Mouse (Mus musculus) MEL (cell line): ENCODE results near the gene Pck2. TPM values are rescaled to one million over a fixed set of nuclear protein-coding genes. Genes with fewer than 3 reads are reported as not detected.
A peak's percentile ranks its signal among the peaks of the same experiment; 100 is the strongest.

Experiments used
- DNase-seq: peaks from one replicate; pipeline ENCODE4 v3.0.0; 2011; ENCODE audit warnings: low read depth, low spot score
- H3K27ac ChIP-seq: 2 replicates; pipeline ENCODE4 v1.5.1; 2012; ENCODE audit warnings: low read depth, mild to moderate bottlenecking, control low read depth, low read length, moderate library complexity; ENCODE audit not compliant: control insufficient read depth
- H3K27me3 ChIP-seq, 2 experiments: fragments of 150-350 bp in 1 of 2; sonication (generic) in 1 of 2; 2 replicates each; pipeline ENCODE4 v1.6.1; 2012; ENCODE audit warnings: low read length in 2 of 2, mild to moderate bottlenecking in 2 of 2, improper control_type of control experiment in 1 of 2, moderate library complexity in 1 of 2; ENCODE audit not compliant: insufficient read depth in 2 of 2, control insufficient read depth in 1 of 2
- H3K36me3 ChIP-seq, 2 experiments: 2 replicates each; pipeline ENCODE4 v1.6.1; 2012 to 2014; ENCODE audit warnings: low read length in 2 of 2, improper control_type of control experiment in 1 of 2, inconsistent platforms in 1 of 2, mild to moderate bottlenecking in 1 of 2; ENCODE audit not compliant: insufficient read depth in 2 of 2, control insufficient read depth in 1 of 2
- H3K4me1 ChIP-seq, 2 experiments: fragments of 150-350 bp in 1 of 2; sonication (generic) in 1 of 2; 2 replicates each; pipeline ENCODE4 v1.6.1; 2012; ENCODE audit warnings: low read length in 2 of 2, improper control_type of control experiment in 1 of 2, mild to moderate bottlenecking in 1 of 2; ENCODE audit not compliant: insufficient read depth in 2 of 2, control insufficient read depth in 1 of 2
- H3K4me3 ChIP-seq, 2 experiments: fragments of 150-350 bp in 1 of 2; sonication (generic) in 1 of 2; 2 replicates each; pipeline ENCODE4 v1.5.1; 2012; ENCODE audit warnings: low read depth in 2 of 2, low read length in 2 of 2, mild to moderate bottlenecking in 2 of 2, moderate library complexity in 2 of 2, control low read depth in 1 of 2, improper control_type of control experiment in 1 of 2; ENCODE audit not compliant: control insufficient read depth in 1 of 2, insufficient read depth in 1 of 2
- H3K79me2 ChIP-seq: 2 replicates; pipeline ENCODE4 v1.6.1; 2012; ENCODE audit warnings: mild to moderate bottlenecking, low read length, moderate library complexity; ENCODE audit not compliant: control insufficient read depth, poor library complexity, insufficient read depth
- H3K9ac ChIP-seq: 2 replicates; pipeline ENCODE4 v1.6.1; 2012; ENCODE audit warnings: low read depth, mild to moderate bottlenecking, control low read depth, low read length, moderate library complexity; ENCODE audit not compliant: control insufficient read depth, poor library complexity, severe bottlenecking
- H3K9me3 ChIP-seq: fragments of 150-350 bp; sonication (generic); replicated peaks from 2 replicates; pipeline ENCODE4 v1.6.1; 2012; ENCODE audit warnings: mild to moderate bottlenecking, low read length, improper control_type of control experiment, moderate library complexity; ENCODE audit not compliant: insufficient read depth
- BHLHE40 ChIP-seq: IDR thresholded peaks from 2 replicates; pipeline ENCODE4 v1.6.1; 2012; ENCODE audit warnings: low read depth, mild to moderate bottlenecking, inconsistent platforms, low read length, improper control_type of control experiment, borderline replicate concordance
- CTCF ChIP-seq, 3 experiments: IDR thresholded peaks in 2 of 3; conservative IDR thresholded peaks in 1 of 3; 2 replicates each; pipeline ENCODE4 v1.5.1; 2011 to 2012; ENCODE audit warnings: low read length in 3 of 3, low read depth in 2 of 3, mild to moderate bottlenecking in 2 of 3, improper control_type of control experiment in 1 of 3, inconsistent platforms in 1 of 3, mixed read lengths in 1 of 3, moderate library complexity in 1 of 3; ENCODE audit not compliant: control insufficient read depth in 1 of 3, insufficient read depth in 1 of 3, poor library complexity in 1 of 3, severe bottlenecking in 1 of 3
- E2F4 ChIP-seq: IDR thresholded peaks from 2 replicates; pipeline ENCODE4 v1.6.1; 2011; ENCODE audit warnings: low read depth, low read length, improper control_type of control experiment, borderline replicate concordance
- ELF1 ChIP-seq: IDR thresholded peaks from 2 replicates; pipeline ENCODE4 v1.6.1; 2014; ENCODE audit warnings: low read depth, mild to moderate bottlenecking, inconsistent platforms, low read length, improper control_type of control experiment, moderate library complexity
- EP300 ChIP-seq, 2 experiments: IDR thresholded peaks; 2 replicates each; pipeline ENCODE4 v1.6.1; 2011; ENCODE audit warnings: improper control_type of control experiment in 2 of 2, low read length in 2 of 2, low read depth in 1 of 2, mild to moderate bottlenecking in 1 of 2
- HCFC1 ChIP-seq: IDR thresholded peaks from 2 replicates; pipeline ENCODE4 v1.6.1; 2012; ENCODE audit warnings: low read depth, mild to moderate bottlenecking, inconsistent platforms, low read length, improper control_type of control experiment, moderate library complexity
- KAT2A ChIP-seq: conservative IDR thresholded peaks from 2 replicates; pipeline ENCODE4 v1.6.1; 2012; ENCODE audit warnings: low read depth, low read length, improper control_type of control experiment, inconsistent platforms
- MEF2A ChIP-seq: IDR thresholded peaks from 2 replicates; pipeline ENCODE4 v1.6.1; 2014; ENCODE audit warnings: low read depth, mild to moderate bottlenecking, inconsistent platforms, low read length, improper control_type of control experiment; ENCODE audit not compliant: poor library complexity, insufficient replicate concordance, severe bottlenecking; ENCODE audit errors: extremely low read depth
- MXI1 ChIP-seq: IDR thresholded peaks from 2 replicates; pipeline ENCODE4 v1.6.1; 2011; ENCODE audit warnings: mild to moderate bottlenecking, low read depth, low read length, improper control_type of control experiment
- NRF1 ChIP-seq: IDR thresholded peaks from 2 replicates; pipeline ENCODE4 v1.6.1; 2014; ENCODE audit warnings: low read depth, mild to moderate bottlenecking, inconsistent platforms, low read length, improper control_type of control experiment, moderate library complexity; ENCODE audit not compliant: poor library complexity, insufficient read depth, severe bottlenecking
- POLR2A ChIP-seq, 2 experiments: IDR thresholded peaks; 2 replicates each; pipeline ENCODE4 v1.6.1; 2011 to 2012; ENCODE audit warnings: low read length in 2 of 2, mild to moderate bottlenecking in 2 of 2, control low read depth in 1 of 2, improper control_type of control experiment in 1 of 2, low read depth in 1 of 2, moderate library complexity in 1 of 2; ENCODE audit not compliant: control insufficient read depth in 1 of 2, insufficient read depth in 1 of 2, poor library complexity in 1 of 2
- POLR2AphosphoS2 ChIP-seq: IDR thresholded peaks from 2 replicates; pipeline ENCODE4 v1.6.1; 2011; ENCODE audit warnings: low read length, improper control_type of control experiment
- POLR2AphosphoS5 ChIP-seq: IDR thresholded peaks from 2 replicates; pipeline ENCODE4 v1.6.1; 2012; ENCODE audit warnings: low read depth, borderline replicate concordance, mild to moderate bottlenecking, inconsistent platforms, low read length, moderate library complexity, mixed read lengths
- RAD21 ChIP-seq: IDR thresholded peaks from 2 replicates; pipeline ENCODE4 v1.6.1; 2011; ENCODE audit warnings: mild to moderate bottlenecking, low read depth, low read length, improper control_type of control experiment
- RCOR1 ChIP-seq: IDR thresholded peaks from 2 replicates; pipeline ENCODE4 v1.6.1; 2012; ENCODE audit warnings: low read depth, mild to moderate bottlenecking, inconsistent platforms, low read length, improper control_type of control experiment
- SIN3A ChIP-seq: IDR thresholded peaks from 2 replicates; pipeline ENCODE4 v1.6.1; 2012; ENCODE audit warnings: low read length, improper control_type of control experiment, inconsistent platforms
- SMC3 ChIP-seq: IDR thresholded peaks from 2 replicates; pipeline ENCODE4 v1.6.1; 2011; ENCODE audit warnings: low read depth, low read length, improper control_type of control experiment
- TAL1 ChIP-seq: IDR thresholded peaks from 2 replicates; pipeline ENCODE4 v1.6.1; 2012; ENCODE audit warnings: mild to moderate bottlenecking, inconsistent platforms, low read length, moderate library complexity, mixed read lengths
- ZC3H11A ChIP-seq: IDR thresholded peaks from 2 replicates; pipeline ENCODE4 v1.6.1; 2012; ENCODE audit warnings: low read depth, mild to moderate bottlenecking, inconsistent platforms, low read length, improper control_type of control experiment
- ZKSCAN1 ChIP-seq: IDR thresholded peaks from 2 replicates; pipeline ENCODE4 v1.6.1; 2012; ENCODE audit warnings: low read depth, mild to moderate bottlenecking, inconsistent platforms, low read length, improper control_type of control experiment, moderate library complexity
- ZNF384 ChIP-seq: IDR thresholded peaks from 2 replicates; pipeline ENCODE4 v1.6.1; 2012; ENCODE audit warnings: low read depth, mild to moderate bottlenecking, inconsistent platforms, low read length, improper control_type of control experiment
- polyA plus RNA-seq, 2 experiments: library from polyadenylated mRNA; stranded (reverse) in 1 of 2; unstranded in 1 of 2; fragments of >175 nt in 1 of 2; fragments of >200 nt in 1 of 2; gene quantifications; 2 replicates each; pipeline versions ENCODE4 v1.2.1 to v1.2.4; 2012; ENCODE audit warnings: low replicate concordance in 2 of 2, low read depth in 1 of 2; ENCODE audit not compliant: insufficient read length in 2 of 2, insufficient read depth in 1 of 2, missing spikeins in 1 of 2
- total RNA-seq: library from RNA; depleted of rRNA; stranded (reverse); fragments of 300-350 nt; gene quantifications from 2 replicates; pipeline ENCODE4 v1.2.3, GENCODE M21; 2012

Pck2 gene
- total and polyA plus RNA-seq, 3 experiments: 17.0 to 103 (median 63.7) TPM

- no peaks in the 10 kb centered on the region for H3K9me3 ChIP-seq
- no peaks in the 10 kb centered on the region for H3K79me2 ChIP-seq
- H3K36me3 ChIP-seq: no peaks in the 10 kb centered on the region
- H3K4me3 ChIP-seq: no peak overlapping the region
- peaks cover 0 to 1% of the 10 kb centered on the region in 2 experiments; a peak in 2 of 4 replicates for H3K27me3 ChIP-seq
- no peak for DNase-seq
- H3K9ac ChIP-seq: no peak overlapping the region
- H3K4me1 ChIP-seq: peaks cover 0 to 2% of the 10 kb centered on the region in 2 experiments; a peak in 1 of 4 replicates
- TF ChIP-seq POLR2A (IDR thresholded peaks at IDR 0.05; ENCODE audit: control insufficient read depth in 1 of 2, insufficient read depth in 1 of 2, low read depth in 1 of 2, low read length in 2 of 2, poor library complexity in 1 of 2): no peak
- TF ChIP-seq SIN3A: no peak
- no peak for TF ChIP-seq BHLHE40
- no peak for TF ChIP-seq MEF2A
- TF ChIP-seq EP300 (IDR thresholded peaks at IDR 0.05; ENCODE audit: low read depth in 1 of 2, low read length in 2 of 2): no peak
- TF ChIP-seq POLR2AphosphoS2: no peak
- H3K27ac ChIP-seq: no peak overlapping the region
Observed at GRCm38 (mm10) chr14:55496761-55497448, 43.2 kb upstream of the Pck2 start.

- no peak overlapping the region for H3K4me3 ChIP-seq
- H3K27me3 ChIP-seq: peaks cover 0 to 1% of the 10 kb centered on the region in 2 experiments; a peak in 2 of 4 replicates
- no peaks in the 10 kb centered on the region for H3K9me3 ChIP-seq
- no peaks in the 10 kb centered on the region for H3K4me1 ChIP-seq
- H3K79me2 ChIP-seq: no peaks in the 10 kb centered on the region
- peak; percentile 82 for DNase-seq
- TF ChIP-seq ZKSCAN1 (no peak), RAD21 (peak; percentile 96), ZC3H11A (peak; percentile 88), NRF1 (no peak), CTCF (IDR thresholded peaks at IDR 0.05 in 2 of 3, conservative IDR thresholded peaks at IDR 0.05 in 1 of 3; ENCODE audit: control insufficient read depth in 1 of 3, insufficient read depth in 1 of 3, low read depth in 2 of 3, low read length in 3 of 3, poor library complexity in 1 of 3, severe bottlenecking in 1 of 3) (peak; percentile 98 to 100 (median 98)), SMC3 (peak; percentile 96), SIN3A (peak; percentile 45; the same call in 1 of the 2 replicates)
- no peak overlapping the region for H3K9ac ChIP-seq
- no peak overlapping the region for H3K27ac ChIP-seq
- no peaks in the 10 kb centered on the region for H3K36me3 ChIP-seq
Observed at GRCm38 (mm10) chr14:55497449-55497821, 42.6 kb upstream of the Pck2 start.

- no peak overlapping the region for H3K9ac ChIP-seq
- no peak for DNase-seq
- H3K9me3 ChIP-seq: no peaks in the 10 kb centered on the region
- no peaks in the 10 kb centered on the region for H3K36me3 ChIP-seq
- no peak overlapping the region for H3K27ac ChIP-seq
- TF ChIP-seq TAL1 (no peak), MXI1 (no peak), ZKSCAN1 (no peak), ZNF384 (no peak), KAT2A (no peak), RAD21 (no peak), RCOR1 (no peak), ELF1 (no peak), MEF2A (no peak), NRF1 (no peak), HCFC1 (no peak), E2F4 (no peak), POLR2AphosphoS5 (no peak)
- no peaks in the 10 kb centered on the region for H3K79me2 ChIP-seq
- no peak overlapping the region for H3K4me3 ChIP-seq
- H3K4me1 ChIP-seq: no peaks in the 10 kb centered on the region
- peaks cover 2 to 6% of the 10 kb centered on the region in 2 experiments; a peak in 3 of 4 replicates for H3K27me3 ChIP-seq
Observed at GRCm38 (mm10) chr14:55505612-55506011, 34.5 kb upstream of the Pck2 start.
